In the genomic region with DNA sequence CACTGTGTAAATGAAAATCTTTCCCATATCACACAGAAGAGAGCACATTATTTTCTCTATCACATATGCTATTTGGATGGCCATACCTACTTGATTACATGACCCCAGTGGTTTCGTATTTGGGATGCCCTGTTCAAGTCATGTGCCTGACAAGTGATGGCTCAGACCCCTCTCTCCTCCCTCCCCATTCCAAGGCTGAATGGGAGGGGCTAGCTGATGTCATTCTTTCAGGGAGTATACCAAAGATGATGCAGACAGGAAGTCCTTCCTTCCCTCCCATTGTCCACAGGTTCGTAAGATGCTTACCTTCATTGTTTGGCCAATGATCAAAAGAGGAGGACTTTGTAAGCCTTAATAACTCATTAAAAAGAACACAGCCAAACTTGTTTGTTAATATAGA, we compare ENCODE assay signal across 17 mouse cellular contexts. TPM values are rescaled to one million over a fixed set of nuclear protein-coding genes. Genes with fewer than 3 reads are reported as not detected.
DNase-seq lines count a peak whose midpoint lies in the region; ATAC-seq and TF ChIP-seq lines count a peak whose summit lies in the region.
"Had no signal": no experiment of that assay in that cellular context is flagged by ENCODE, and none has a peak within 500 bp of the region (broad histone marks: within the 10 kb centered on the region; RNA-seq: fewer than 3 reads in every experiment).

No protein-coding gene starts in this region.

- H3K27ac ChIP-seq in forebrain, embryonic 11.5 days (ENCODE audit: low read depth, low read length) = peak overlapping the region; percentile 89
- H3K27ac ChIP-seq in hindbrain, embryonic 14.5 days = peak overlapping the region; percentile 99
- peak overlapping the region; percentile 100 for H3K27ac ChIP-seq in midbrain, postnatal 0 days (ENCODE audit: low read depth, low read length)
- no peak overlapping the region for H3K27ac ChIP-seq in liver, postnatal 0 days (ENCODE audit: low read depth)
- H3K27ac ChIP-seq: heart, embryonic 15.5 days; limb, embryonic 15.5 days; lung, embryonic 15.5 days; stomach, postnatal 0 days had no signal

- whole genome bisulfite sequencing in forebrain, embryonic 11.5 days = 39% methylated on average over 2 of the region's 2 CpGs
- 37% methylated on average over 2 of the region's 2 CpGs for WGBS in hindbrain, embryonic 14.5 days
- WGBS in midbrain, postnatal 0 days = 19% methylated on average over 2 of the region's 2 CpGs
- 69% methylated on average over 2 of the region's 2 CpGs for WGBS in liver, postnatal 0 days (ENCODE audit: insufficient replicate concordance)

- no peak overlapping the region for H3K9ac ChIP-seq in forebrain, embryonic 11.5 days (ENCODE audit: low read length)
- peak overlapping the region; percentile 43 for H3K9ac ChIP-seq in hindbrain, embryonic 14.5 days
- H3K9ac ChIP-seq in midbrain, postnatal 0 days (replicated peaks; ENCODE audit: low read length, poor library complexity, severe bottlenecking) = no peak overlapping the region
- no peak overlapping the region for H3K9ac ChIP-seq in liver, postnatal 0 days (replicated peaks)
- H3K9ac ChIP-seq: heart, embryonic 15.5 days; limb, embryonic 15.5 days; lung, embryonic 15.5 days had no signal

- H3K4me2 ChIP-seq in forebrain, embryonic 11.5 days (ENCODE audit: low read depth, low read length, severe bottlenecking) = no peak overlapping the region
- H3K4me2 ChIP-seq in hindbrain, embryonic 14.5 days (replicated peaks) = peak overlapping the region; percentile 40
- no peak overlapping the region for H3K4me2 ChIP-seq in midbrain, postnatal 0 days (ENCODE audit: low read depth, low read length, poor library complexity, severe bottlenecking)
- no peak overlapping the region for H3K4me2 ChIP-seq in liver, postnatal 0 days (ENCODE audit: low read depth, low read length)
- H3K4me2 ChIP-seq: heart, embryonic 15.5 days; limb, embryonic 15.5 days; lung, embryonic 15.5 days had no signal

- no peak for TF ChIP-seq CTCF in midbrain, postnatal 0 days (IDR thresholded peaks at IDR 0.05)
- no peak for TF ChIP-seq CTCF in liver, postnatal 0 days (IDR thresholded peaks at IDR 0.05; ENCODE audit: low read depth)

- peak; percentile 30 for DNase-seq in cerebellum, adult 9-10 months
- no peak for DNase-seq in forebrain, embryonic 11.5 days (ENCODE audit: low spot score)
- no peak for DNase-seq in hindbrain, embryonic 14.5 days (ENCODE audit: low spot score)
- peak; percentile 58 for DNase-seq in midbrain, postnatal 0 days (ENCODE audit: low spot score)
- no peak for DNase-seq in liver, postnatal 0 days
- DNase-seq in heart, adult 9 months (ENCODE audit: low spot score in 2 of 2) = no peak
- DNase-seq: adrenal gland, postnatal 10 days; kidney, postnatal 25 days; spleen, adult 18-20 months had no signal

- no peaks in the 10 kb centered on the region for H3K9me3 ChIP-seq in forebrain, embryonic 11.5 days (ENCODE audit: control insufficient read depth, low read length)
- H3K9me3 ChIP-seq in hindbrain, embryonic 14.5 days (ENCODE audit: control insufficient read depth, low read length) = no peaks in the 10 kb centered on the region
- H3K9me3 ChIP-seq in midbrain, postnatal 0 days (ENCODE audit: low read length) = no peaks in the 10 kb centered on the region
- H3K9me3 ChIP-seq in liver, postnatal 0 days (ENCODE audit: low read length) = no peaks in the 10 kb centered on the region
- H3K9me3 ChIP-seq: heart, embryonic 15.5 days; limb, embryonic 15.5 days; lung, embryonic 15.5 days had no signal

- no peaks in the 10 kb centered on the region for H3K36me3 ChIP-seq in forebrain, embryonic 11.5 days (ENCODE audit: control insufficient read depth, insufficient read depth, low read length)
- no peaks in the 10 kb centered on the region for H3K36me3 ChIP-seq in hindbrain, embryonic 14.5 days (replicated peaks; ENCODE audit: control insufficient read depth, insufficient read depth)
- H3K36me3 ChIP-seq in midbrain, postnatal 0 days (ENCODE audit: insufficient read depth, low read length) = no peaks in the 10 kb centered on the region
- H3K36me3 ChIP-seq in liver, postnatal 0 days (replicated peaks; ENCODE audit: insufficient read depth, low read length) = no peaks in the 10 kb centered on the region
- H3K36me3 ChIP-seq: heart, embryonic 15.5 days; limb, embryonic 15.5 days; lung, embryonic 15.5 days had no signal

- peaks cover 38% of the 10 kb centered on the region for H3K4me1 ChIP-seq in forebrain, embryonic 11.5 days (replicated peaks; ENCODE audit: control insufficient read depth, insufficient read depth, low read length)
- peaks cover 64% of the 10 kb centered on the region for H3K4me1 ChIP-seq in hindbrain, embryonic 14.5 days (replicated peaks; ENCODE audit: control insufficient read depth, insufficient read depth, low read length)
- peaks cover 41% of the 10 kb centered on the region for H3K4me1 ChIP-seq in midbrain, postnatal 0 days (ENCODE audit: insufficient read depth, low read length)
- H3K4me1 ChIP-seq in liver, postnatal 0 days (ENCODE audit: insufficient read depth) = peaks cover 6% of the 10 kb centered on the region

- no peak overlapping the region for H3K4me3 ChIP-seq in forebrain, embryonic 11.5 days (ENCODE audit: low read depth, low read length)
- H3K4me3 ChIP-seq in hindbrain, embryonic 14.5 days (replicated peaks; ENCODE audit: low read length) = 0 out of 2 replicates have a peak overlapping the region, but pooled peaks have one; percentile 12
- no peak overlapping the region for H3K4me3 ChIP-seq in midbrain, postnatal 0 days (ENCODE audit: low read depth, low read length)
- no peak overlapping the region for H3K4me3 ChIP-seq in liver, postnatal 0 days (ENCODE audit: low read depth, low read length)
- H3K4me3 ChIP-seq: heart, embryonic 15.5 days; limb, embryonic 15.5 days; lung, embryonic 15.5 days had no signal

- H3K27me3 ChIP-seq in forebrain, embryonic 11.5 days (ENCODE audit: control insufficient read depth, insufficient read depth, low read length) = no peaks in the 10 kb centered on the region
- H3K27me3 ChIP-seq in hindbrain, embryonic 14.5 days (ENCODE audit: control insufficient read depth, insufficient read depth, low read length) = no peaks in the 10 kb centered on the region
- no peaks in the 10 kb centered on the region for H3K27me3 ChIP-seq in midbrain, postnatal 0 days (ENCODE audit: insufficient read depth, low read length)
- H3K27me3 ChIP-seq in liver, postnatal 0 days (ENCODE audit: insufficient read depth, low read length) = peaks cover 2% of the 10 kb centered on the region; the same call in 1 of the 2 replicates
- H3K27me3 ChIP-seq: limb, embryonic 15.5 days; lung, embryonic 15.5 days had no signal

- TF ChIP-seq EP300 in liver, postnatal 0 days (IDR thresholded peaks at IDR 0.05; ENCODE audit: low read depth) = no peak

- ATAC-seq in cerebellum, adult (ENCODE audit: insufficient number of reproducible peaks, low FRiP score, low TSS enrichment) = no peak
- no peak for ATAC-seq in forebrain, embryonic 11.5 days (replicated peaks; ENCODE audit: low FRiP score)
- no peak for ATAC-seq in hindbrain, embryonic 14.5 days (ENCODE audit: low FRiP score)
- no peak for ATAC-seq in midbrain, postnatal 0 days (ENCODE audit: low FRiP score)
- no peak for ATAC-seq in liver, postnatal 0 days
- ATAC-seq in megakaryocyte-erythroid progenitor cell, adult 5-6 weeks (replicated peaks; ENCODE audit: low FRiP score, low TSS enrichment, poor library complexity, severe bottlenecking) = no peak
- ATAC-seq: intestine, embryonic 16.5 days had no signal

RNA-seq across cellular contexts. Expression of gene T2, which starts 13.4 kb away (rescaled TPM):
- polyA plus RNA-seq in forebrain, embryonic 11.5 days (2014; fragmentation: Nextera tagmentation; extraction: Ambion mirVana) = 0.33 and 0.59 TPM in 2 replicates
- polyA plus RNA-seq in hindbrain, embryonic 14.5 days (2014; fragmentation: Nextera tagmentation; extraction: Ambion mirVana) = 0.31 and 0.53 TPM in 2 replicates
- 0.38 and 2.1 TPM in 2 replicates for total RNA-seq in midbrain, postnatal 0 days (2014; rRNA removed)
- 0.81 and 0.90 TPM in 2 replicates for polyA plus RNA-seq in midbrain, postnatal 0 days (2015; fragmentation: Nextera tagmentation; extraction: Ambion mirVana)
- not detected in 2 replicates for polyA plus RNA-seq in liver, postnatal 0 days (2015; fragmentation: Nextera tagmentation; extraction: Ambion mirVana)
- not detected in 2 replicates for total RNA-seq in megakaryocyte-erythroid progenitor cell, adult 5-6 weeks (2014; fragmentation: Nextera tagmentation)
- 0.27 TPM in 1 of 2 replicates, not detected in the other for total RNA-seq in megakaryocyte-erythroid progenitor cell, adult 5-6 weeks (2017)
- total RNA-seq: gastrocnemius, postnatal 4 days had no signal

RNA-seq across cellular contexts. Expression of gene Prr18, which starts 31.9 kb away (rescaled TPM):
- polyA plus RNA-seq in forebrain, embryonic 11.5 days (2014; fragmentation: Nextera tagmentation; extraction: Ambion mirVana) = 1.2 and 1.6 TPM in 2 replicates
- 20.9 and 22.7 TPM in 2 replicates for polyA plus RNA-seq in hindbrain, embryonic 14.5 days (2014; fragmentation: Nextera tagmentation; extraction: Ambion mirVana)
- total RNA-seq in midbrain, postnatal 0 days (2014; rRNA removed) = 29.8 and 31.5 TPM in 2 replicates
- 15.7 and 15.9 TPM in 2 replicates for polyA plus RNA-seq in midbrain, postnatal 0 days (2015; fragmentation: Nextera tagmentation; extraction: Ambion mirVana)
- 0.05 TPM in 1 of 2 replicates, not detected in the other for polyA plus RNA-seq in liver, postnatal 0 days (2015; fragmentation: Nextera tagmentation; extraction: Ambion mirVana)
- 0.15 TPM in 1 of 2 replicates, not detected in the other for total RNA-seq in megakaryocyte-erythroid progenitor cell, adult 5-6 weeks (2014; fragmentation: Nextera tagmentation)
- total RNA-seq in megakaryocyte-erythroid progenitor cell, adult 5-6 weeks (2017) = not detected in 2 replicates

RNA-seq across cellular contexts. Expression of gene Sft2d1, which starts 58.3 kb away (rescaled TPM):
- polyA plus RNA-seq in forebrain, embryonic 11.5 days (2014; fragmentation: Nextera tagmentation; extraction: Ambion mirVana) = 54.8 and 69.1 TPM in 2 replicates
- polyA plus RNA-seq in hindbrain, embryonic 14.5 days (2014; fragmentation: Nextera tagmentation; extraction: Ambion mirVana) = 152 and 175 TPM in 2 replicates
- total RNA-seq in midbrain, postnatal 0 days (2014; rRNA removed) = 113 and 130 TPM in 2 replicates
- 221 and 235 TPM in 2 replicates for polyA plus RNA-seq in midbrain, postnatal 0 days (2015; fragmentation: Nextera tagmentation; extraction: Ambion mirVana)
- polyA plus RNA-seq in liver, postnatal 0 days (2015; fragmentation: Nextera tagmentation; extraction: Ambion mirVana) = 67.6 and 67.7 TPM in 2 replicates
- total RNA-seq in megakaryocyte-erythroid progenitor cell, adult 5-6 weeks (2014; fragmentation: Nextera tagmentation) = 63.1 and 137 TPM in 2 replicates
- total RNA-seq in megakaryocyte-erythroid progenitor cell, adult 5-6 weeks (2017) = 24.3 and 29.9 TPM in 2 replicates

Comparison
In these comparisons a context has a peak if more than half of its experiments do, and no peak if none do; other contexts are left out.
1. DNase-seq: peak in cerebellum, adult 9-10 months (single experiment) and midbrain, postnatal 0 days (single experiment); none in forebrain, embryonic 11.5 days (single experiment), hindbrain, embryonic 14.5 days (single experiment), liver, postnatal 0 days (single experiment) and heart, adult 9 months (0 of 2).